Mouse (Mus musculus) cerebellum, adult 9-11 months (tissue): ENCODE measurements around the gene U2af1.
A peak's percentile ranks its signal among the peaks of the same experiment; 100 is the strongest.
"Not testable (repeated sequence)": the region's sequence is repeated elsewhere in the genome, so short reads cannot be mapped to it uniquely, and the experiment has no call there.

Experiments
- DNase-seq: peaks from one replicate; pipeline ENCODE4 v3.0.0; 2022

Gene U2af1

DNA sequence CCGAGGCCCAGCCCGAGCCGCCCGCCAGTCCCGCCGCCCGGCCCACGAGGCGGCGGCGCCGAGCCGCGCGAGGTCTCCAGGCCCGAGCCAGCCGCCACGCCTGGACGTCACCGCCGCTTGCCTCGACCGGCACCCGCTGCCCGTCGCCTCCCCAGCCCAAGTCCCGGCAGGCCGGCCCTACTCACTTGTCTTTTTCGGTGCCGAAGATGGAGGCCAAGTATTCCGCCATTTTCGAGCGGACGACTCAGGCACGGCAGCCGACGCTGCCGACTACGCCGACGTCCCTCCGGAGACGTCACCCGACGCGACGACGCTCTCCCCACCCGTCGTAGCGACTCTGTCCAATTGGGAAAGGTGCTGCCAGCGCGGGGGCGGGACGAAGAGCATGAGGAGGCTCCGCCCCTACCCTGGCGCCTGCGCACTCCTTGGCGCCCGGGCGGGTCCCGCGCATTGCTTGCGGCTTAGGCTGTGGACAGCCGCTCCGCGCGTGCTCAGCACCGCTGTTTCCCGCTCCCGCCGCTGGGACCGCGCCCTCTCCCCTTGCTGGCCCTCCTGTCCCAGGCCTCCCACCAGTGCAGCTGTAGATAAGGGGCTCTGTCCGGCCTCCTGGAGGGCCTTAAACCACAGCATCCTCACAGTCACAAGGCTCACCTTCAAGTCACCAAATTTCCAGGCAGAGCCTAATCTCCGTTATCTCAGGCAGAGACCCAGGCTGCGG, at the start of gene U2af1:
Gene U2af1, minus strand, starts transcription at position 425 of the 718 bp plus-strand sequence.
- DNase-seq, result peak; percentile 98

DNA sequence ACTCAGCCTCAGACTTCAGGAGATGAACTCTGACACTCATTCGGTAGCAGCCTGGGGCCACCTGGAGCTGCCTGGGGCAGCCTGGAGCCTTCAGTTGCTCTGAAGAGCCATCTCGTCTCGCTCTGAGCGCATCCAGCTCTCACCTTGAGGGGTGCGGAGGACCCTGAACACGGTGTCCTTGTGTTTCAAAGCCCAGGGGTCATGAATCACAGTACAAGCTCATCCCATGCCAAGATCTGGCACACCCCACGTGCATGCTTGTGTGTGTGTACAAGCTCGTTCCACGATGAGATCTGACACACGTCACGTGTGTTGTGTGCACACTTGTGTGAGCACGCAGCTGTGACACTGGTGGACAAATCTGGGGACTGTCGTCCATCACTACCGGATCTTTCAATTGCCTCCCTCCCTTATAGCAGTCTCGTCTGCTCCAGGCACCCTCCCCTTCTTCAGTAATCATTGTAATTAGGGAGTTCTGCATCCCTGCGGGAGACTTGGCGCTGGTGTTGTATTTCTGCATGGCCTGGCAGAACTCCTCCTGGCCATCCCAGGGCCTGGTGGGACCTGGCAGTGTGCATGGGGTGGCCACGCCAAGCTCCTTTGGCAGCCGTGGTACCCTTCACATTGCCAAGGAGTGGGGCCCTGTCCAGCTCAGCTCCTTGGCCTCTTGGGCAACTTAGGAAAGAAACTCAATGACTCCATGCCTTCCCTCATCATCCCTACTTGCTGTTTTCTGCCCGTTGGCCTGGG, 46.8 kb upstream of the U2af1 start:
- DNase-seq, result peak; percentile 88

DNA sequence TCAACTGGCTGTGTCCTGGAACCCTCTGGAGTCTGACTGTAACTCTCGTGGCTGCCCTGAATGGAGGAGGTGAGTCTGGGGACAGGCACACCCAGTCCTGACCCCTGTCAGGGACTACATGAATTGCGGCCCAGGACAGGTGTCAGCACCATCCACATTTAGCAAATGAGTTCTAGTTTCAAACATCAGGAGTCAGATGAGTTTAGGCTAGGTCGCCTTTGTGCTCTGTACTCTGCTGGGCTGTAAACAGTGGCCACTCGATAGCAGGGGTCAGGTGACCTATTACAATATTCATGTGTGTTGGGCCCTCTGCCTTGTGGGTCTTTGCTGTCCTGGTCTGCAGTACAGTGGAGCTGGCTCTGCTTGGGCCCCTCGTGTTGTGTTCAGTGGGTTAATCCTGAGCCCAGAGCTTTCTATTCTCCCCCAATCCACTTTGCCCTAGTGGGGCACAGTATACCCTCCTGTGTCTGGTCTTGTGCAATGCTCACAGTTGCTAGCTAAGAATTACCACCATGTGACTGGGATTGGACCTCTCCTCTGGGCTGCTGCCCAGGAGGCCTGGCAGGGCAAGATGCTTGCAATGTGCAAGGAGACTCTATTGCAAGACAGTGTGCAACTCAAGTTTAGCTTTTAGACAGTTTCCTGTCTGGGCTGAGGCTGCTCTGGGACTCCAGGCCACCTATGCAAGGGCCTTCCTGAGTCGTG, 44.7 kb upstream of the U2af1 start:
- DNase-seq, result no peak

DNA sequence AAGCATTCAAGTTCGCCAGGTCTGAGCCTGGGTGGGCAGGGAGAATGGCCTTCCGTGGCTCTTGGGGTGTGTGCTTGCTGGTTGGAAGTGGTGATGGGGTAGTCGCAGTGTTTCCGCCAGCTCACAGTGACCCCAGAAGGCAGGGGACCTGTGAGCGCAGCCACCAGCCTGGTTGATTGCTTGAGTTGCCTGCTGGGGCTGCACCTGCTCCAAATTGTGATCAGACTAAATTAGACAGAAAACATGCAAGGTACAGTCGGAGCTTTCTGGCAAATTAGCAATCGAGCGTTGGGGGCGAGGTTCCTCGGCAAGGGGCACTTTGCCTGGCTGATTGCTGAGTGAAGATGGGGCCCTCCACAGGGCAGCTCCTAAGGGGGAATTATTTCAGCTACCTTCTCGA, 39.7 kb upstream of the U2af1 start:
- no peak for DNase-seq

DNA sequence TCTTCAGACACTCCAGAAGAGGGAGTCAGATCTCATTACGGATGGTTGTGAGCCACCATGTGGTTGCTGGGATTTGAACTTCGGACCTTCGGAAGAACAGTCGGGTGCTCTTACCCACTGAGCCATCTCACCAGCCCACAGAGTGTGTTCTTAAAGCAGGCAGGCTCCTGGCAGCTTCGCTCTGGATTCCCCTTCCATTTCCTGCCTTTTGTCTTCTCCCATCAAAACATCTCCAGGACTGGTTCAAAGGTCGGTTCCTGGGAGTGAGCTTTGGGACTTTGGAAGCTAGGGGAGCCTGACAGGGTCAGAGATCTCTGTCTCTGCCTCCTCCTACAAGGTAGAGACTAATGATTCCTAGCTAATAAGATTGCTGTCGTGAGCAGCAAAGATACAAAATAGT, 36.7 kb upstream of the U2af1 start:
- not testable (repeated sequence) for DNase-seq

DNA sequence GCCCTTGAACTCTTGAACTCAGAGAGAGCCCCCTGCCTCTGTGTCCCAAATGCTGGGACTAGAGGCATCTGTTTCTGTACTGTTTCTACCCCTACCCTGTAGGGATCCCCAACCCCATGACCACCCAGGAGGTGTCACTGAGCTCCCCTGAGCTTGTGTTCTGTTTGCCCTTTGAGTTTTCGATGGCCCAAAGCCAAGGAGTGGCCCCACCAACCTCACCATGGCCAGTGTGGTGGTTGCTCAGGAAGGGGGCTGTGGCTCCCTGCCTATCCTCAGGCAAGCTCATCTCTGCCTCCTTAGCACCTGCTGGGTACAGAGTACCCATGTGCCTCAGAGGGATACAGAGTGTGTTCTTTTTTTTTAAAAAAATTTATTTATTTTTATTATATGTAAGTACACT, 36.3 kb upstream of the U2af1 start:
- no peak for DNase-seq

DNA sequence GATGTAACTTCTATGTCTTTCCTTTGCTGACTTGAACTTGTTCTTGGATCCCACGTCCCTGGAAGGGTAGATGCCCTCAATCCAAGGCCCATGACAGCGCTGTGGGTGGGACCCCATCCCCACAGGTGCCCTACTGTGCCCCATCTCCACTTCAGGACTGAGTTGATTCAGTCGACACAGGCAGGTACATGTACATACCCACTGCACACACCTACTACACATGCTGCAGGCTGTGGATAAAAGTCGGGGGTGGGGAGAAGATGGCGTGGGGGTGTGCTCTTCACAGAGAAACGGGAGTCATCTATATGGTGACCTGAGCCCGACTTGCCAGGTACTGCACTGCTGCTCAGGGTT, 35.3 kb upstream of the U2af1 start:
- DNase-seq, result no peak

DNA sequence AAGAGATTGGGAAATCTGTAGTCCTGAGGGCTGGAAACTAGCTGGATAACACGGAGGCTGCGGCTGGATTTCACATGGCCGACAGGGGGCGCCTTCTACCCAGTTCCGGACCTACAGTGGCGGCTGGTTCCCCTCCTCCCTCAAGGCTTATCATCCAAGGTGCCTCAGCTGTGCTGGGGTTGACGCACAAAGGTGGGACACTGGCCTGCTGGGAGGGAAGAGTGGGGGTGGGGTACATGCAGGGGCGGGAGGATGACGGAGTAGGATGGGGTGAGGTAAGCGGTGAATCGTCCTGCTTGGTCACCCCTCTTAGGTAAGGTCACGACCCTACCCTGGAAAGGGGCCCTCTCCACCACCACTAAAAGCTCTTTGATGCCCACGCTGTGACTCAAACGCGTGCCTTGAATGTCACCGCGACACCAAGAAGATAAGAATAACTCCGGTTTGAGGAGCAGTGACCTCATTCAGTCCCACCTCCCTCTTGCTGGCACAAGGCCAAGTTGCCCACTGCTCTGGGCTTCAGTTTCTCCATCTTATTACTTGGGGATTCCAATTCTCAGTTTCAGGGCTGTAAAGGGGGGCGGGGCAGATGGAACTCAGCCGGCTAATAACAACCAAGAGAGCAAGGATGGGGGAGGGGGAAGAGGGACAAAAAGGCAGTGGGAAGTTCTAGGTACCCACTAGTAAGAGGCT, 34.8 kb upstream of the U2af1 start:
- peak; percentile 34 for DNase-seq

DNA sequence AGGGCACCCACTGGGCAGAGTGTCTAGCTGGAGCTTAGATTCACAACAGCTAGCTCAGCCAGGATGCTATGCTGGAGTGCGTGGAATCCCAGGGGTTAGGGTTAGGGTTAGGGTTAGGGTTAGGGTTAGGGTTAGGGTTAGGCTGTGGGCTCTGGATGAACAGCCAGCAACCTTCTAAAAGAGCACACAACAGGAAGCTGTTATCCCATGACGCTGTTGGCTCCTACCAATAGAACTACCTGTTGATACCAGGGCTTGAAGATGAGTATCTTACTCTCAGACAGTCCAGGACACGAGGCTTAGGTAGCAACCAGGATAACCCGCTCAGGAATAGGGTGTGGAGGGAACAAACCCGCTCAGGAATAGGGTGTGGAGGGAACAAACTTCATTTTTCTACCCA, 34.2 kb upstream of the U2af1 start:
- no peak for DNase-seq

DNA sequence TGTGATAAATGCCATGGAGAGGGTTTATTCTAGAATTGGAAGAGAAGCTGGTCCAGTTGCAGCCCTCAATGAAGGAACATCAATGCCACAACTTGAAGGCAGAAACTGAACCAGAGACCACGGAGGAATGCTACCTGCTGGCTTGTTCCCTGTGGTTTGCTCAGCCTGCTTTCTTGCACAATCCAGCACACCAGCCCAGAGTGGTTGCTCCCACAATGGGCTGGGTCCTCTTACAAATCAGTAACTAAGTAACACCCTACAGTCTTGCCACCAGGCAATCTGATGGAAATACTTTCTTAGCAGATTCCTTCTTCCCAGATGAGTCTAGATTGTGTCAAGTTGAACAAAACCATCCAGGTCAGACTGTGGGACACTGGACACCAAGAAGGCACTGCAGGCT, 30.9 kb upstream of the U2af1 start:
- DNase-seq, result no peak

DNA sequence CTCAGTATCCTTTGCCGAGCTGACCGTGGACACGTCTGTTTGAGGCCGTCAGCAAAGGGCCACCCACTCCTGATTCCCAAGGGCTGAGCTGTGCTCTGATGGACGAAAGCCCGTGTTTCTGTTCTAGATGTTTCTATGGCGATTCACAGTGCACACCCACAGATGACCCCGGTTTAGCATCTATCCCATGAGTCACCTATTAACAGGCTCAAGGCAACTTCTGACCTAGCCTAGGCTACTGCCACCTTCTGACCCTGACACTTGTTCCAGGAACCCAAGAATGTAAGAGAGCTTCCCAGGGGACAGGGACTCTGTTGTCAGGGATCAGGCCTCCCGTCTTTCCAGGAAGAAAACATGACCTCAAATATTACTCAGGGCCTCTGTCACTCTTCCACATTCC, 29.4 kb upstream of the U2af1 start:
- DNase-seq, result no peak

DNA sequence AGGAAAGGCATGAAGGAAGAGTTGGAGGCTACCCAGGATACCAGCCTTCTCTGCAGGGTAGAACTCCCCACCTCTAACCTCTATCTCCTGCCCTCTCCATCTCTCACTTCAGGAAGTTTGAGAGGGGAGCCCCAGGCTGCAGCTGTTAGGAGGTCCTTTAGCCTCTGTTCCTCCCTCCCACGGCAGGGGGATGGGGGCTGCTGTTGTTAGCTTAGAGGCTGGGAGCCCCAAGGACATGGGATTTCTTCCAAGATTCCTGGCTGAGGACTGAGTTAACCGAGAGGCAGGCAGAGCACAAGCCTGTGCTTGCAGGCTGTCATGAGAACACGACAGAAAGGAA, 27.5 kb upstream of the U2af1 start:
- DNase-seq, result no peak

DNA sequence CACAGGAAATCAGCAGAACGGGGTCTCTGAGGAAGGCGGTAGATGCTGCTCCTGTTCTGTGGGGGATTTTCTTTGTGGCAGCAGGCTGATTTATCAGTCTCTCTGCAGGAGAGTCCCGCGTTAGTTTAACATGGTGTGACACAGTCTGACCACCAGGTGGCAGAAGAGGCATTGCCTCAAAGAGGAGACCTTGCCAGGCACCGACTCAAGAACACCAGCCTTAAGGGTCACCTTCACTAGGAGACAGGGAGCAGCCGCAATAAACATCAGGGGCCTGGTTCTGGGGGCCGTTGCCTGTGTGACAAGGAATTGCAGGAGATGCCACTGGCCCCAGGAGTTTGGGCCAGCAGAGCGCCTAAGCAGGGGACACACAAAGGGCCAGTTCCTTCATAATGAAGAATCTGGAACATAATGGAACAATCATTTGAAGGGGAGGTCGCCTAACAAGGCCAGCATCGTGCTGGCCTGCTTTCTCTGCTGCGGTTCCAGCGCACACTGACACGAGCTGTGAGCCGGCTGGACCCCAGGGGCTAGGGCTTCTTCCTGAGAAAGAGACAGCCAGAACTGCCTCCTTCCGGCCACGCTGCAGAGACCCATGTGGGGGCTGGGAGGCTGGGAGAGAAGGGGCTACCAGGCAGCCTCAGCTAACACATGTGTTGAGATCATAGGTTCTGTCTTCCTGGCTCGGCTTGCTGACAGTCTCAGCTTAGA, 27.0 kb upstream of the U2af1 start:
- DNase-seq, result peak; percentile 78

DNA sequence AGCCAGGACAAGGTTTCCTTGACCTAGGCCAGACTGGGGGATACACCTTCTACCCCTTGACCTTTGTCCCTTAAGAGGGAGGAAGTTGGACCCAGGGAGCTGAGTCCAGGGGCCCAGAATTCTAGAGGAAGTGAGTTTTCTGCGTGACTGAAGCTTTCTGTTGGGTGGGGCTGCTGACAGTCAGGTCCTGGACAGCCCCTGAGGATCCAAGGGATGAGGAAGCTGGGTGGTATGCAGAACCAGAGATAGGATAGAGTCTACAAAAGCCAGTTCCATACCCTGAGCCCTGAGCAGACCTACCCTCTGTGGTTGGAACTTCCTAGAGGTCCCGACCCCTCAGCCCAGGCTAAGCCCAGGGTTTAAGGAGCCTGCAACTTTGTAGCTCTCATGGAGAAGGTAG, 21.8 kb upstream of the U2af1 start:
- no peak for DNase-seq

DNA sequence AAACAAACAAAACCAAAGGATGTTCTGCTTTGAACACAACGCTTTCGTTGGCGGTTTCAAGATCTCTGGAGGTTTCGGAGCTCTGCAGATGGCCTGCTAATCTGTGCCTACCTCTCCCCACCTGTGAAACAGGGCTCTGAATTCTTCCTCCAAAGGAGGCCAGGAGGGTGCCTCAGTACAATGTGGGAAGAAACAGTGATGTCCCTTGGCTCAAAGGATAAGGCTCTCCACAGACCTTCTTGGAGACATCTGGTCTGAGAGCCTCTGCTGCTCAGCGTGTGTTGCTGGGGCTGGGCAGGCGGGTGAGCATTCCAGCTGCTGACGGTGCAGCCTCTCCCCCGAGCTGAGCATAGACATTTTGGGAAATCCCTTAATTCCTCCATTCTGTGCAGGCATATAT, 18.8 kb upstream of the U2af1 start, which contains the start of gene Cryaa:
Gene Cryaa, plus strand, starts transcription at position 301 of the 400 bp plus-strand sequence.
- no peak for DNase-seq

DNA sequence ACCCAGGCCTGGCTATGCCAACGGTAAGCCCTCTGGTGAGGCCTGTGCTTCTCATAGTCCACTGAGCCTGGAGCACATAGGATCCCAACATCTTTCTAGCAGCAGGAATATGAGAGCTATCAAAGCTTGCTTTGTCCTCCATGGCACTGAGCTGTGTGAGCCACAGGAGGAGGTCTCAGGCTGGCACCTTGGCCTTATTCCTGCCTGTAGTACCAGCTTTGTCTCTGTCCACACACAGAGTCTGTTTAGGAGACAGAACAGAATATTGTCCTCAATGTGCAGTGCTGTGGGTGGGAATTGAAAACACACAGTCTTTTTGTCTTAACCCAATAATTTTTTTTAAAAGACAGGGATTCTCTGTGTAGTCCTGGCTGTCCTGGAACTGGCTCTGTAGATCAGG, 15.7 kb upstream of the U2af1 start:
- peak; percentile 23 for DNase-seq

DNA sequence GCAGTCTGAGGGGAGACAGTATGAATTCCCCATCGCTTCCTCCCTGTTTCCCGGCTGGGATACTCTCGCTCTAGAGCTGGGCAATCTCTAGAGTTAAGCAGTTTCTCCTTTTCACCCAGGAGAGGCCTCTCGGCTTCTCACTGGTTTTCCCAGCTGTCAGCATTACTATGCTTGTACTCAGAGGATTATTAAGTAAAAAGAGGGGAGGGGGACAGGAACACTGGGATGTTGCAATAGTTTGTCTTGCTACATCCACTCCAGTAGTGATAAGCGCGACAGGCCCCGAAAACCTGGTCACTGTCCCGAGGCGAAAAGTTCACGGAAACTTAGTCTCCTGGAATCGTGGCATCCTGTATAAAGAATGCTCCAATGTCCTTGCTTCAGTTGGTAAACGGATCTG, 13.6 kb upstream of the U2af1 start:
- DNase-seq, result no peak

DNA sequence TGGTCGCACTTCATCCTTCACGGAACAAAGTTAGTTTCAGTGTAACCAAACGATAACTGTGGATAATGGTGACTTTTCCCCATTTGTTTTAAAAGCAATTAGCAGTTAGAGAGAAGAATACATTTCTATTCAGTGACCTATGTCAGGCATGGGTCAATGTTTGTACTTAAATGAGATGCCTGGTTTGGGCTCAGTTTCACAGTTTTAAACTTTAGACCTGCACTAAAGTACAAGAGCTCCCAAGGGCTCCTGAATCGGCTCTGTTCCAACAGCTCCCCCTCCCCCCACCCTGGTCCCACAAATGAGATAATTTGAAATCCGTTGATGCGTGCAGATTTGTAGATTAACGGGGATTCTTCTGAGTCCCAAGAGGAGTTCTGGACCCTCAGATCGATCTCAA, 13.0 kb upstream of the U2af1 start:
- DNase-seq, result no peak

DNA sequence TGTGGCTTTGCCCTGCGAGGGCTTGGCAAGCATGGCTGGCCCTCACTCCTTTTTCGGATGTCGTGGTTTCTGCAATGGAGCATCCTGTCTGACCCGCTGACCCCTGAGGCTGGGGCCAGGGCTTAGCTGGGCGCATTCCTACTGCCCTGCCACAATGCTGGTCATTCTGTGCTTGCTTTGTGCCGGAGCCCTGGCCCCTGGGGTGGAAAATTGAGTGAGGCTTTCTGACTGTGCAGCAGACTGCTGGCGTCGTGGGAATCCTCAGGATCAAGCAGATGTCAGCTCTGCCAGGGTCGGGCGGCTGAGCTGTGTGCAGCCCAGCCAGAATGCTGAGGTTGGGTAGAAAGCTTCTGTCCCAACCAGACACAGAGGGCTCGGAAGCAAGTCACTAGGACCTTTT, 11.5 kb upstream of the U2af1 start:
- no peak for DNase-seq

DNA sequence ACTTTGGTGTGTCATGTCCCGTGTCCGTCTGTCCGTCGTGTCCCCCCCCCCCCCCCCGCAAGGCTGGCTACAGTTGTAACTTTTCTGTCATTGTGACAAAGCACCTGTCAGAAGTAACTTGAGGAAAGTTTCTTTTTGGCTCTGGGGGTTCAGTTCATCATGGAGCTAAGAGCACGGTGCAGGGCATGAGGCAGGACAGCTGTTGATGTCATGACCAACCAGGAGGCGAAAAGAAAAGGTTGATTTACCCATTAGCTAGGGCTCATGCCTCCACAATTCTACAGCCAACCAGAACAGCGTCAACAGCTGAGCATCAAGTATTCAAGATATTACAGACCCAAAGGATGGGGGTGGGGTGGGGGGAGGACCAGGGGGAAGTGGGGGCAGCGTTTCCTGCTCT, 9.6 kb upstream of the U2af1 start:
- DNase-seq, result no peak

DNA sequence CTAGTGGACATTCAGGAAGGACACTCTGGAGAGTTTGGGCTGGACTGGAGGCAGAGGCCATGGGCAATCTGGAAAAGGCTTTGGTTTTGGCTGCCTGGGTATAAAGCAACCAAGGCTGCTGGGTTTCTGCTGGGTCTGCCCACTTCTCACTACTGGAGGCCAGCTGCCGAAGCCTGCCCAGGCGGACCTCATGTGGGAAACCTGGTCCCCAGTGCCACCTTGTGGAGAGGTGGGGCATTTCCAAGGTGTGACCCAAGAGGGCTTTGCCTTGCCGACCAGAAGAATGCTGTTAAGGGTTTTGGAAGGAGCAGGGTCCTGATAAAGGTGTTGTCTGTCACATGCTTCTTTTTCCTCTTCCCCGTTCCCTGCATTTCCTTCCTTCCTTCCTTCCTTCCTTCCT, 6.1 kb upstream of the U2af1 start:
- peak; percentile 78 for DNase-seq

DNA sequence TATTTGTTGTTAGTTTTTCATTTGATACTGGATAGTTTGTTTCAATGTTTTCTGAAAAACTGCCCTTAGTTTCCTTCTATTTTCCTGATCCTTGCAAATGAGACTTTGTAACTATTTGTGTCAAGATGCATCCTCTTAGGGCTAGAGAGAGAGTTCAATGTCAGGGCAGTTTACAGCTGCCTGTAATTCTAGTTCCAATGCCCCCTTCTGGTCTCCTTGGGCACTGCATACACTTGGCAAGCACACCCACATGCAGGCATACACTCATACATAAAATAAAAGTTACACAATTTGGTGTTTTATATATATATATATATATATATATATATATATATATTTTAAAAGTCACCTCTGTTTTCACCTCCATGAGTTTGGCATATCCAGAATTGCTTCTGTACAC, 4.2 kb upstream of the U2af1 start:
- no peak for DNase-seq

DNA sequence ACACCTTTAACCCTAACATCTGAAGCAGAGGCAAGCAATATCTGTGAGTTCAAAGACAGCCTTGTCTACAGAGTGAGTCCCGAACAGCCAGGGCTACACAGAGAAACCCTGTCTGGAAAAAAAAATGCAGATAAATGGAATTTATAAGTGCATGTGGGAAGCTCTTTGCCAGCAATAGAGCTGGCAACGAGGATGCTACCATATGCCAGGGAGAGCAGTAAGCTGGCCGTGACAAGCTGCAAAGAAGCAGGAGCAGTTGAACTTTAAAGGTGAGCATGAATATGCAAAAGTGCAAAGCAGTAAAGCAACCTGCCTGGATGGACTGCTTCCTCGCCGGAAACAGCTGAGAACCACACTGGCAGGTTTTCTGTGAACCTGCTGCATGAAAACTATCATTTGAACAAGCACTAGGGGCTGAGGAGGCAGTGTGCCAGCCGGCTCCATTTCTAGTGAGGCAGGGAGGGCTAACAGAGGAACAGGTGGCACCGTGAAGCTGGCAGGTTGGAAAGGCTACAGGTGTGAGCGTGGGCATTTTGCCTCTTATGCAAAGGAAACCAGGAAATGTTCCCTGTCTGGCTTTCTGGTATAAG, 2.1 kb upstream of the U2af1 start:
- peak; percentile 73 for DNase-seq
